Mouse (Mus musculus) left cerebral cortex, postnatal 36 days (tissue): ENCODE data around the gene Zfand3. TPM values are rescaled to one million over a fixed set of nuclear protein-coding genes. Genes with fewer than 3 reads are reported as not detected.

ENCODE experiments used
- DNase-seq, 2 experiments: peaks; one replicate each; pipeline ENCODE4 v3.0.0; 2021 to 2022; ENCODE audit warnings: low spot score in 2 of 2, mixed read lengths in 1 of 2
- intact Hi-C: fragments of 180-260 bp; cut with DNase I; formaldehyde crosslinking; loops from one replicate; pipeline ENCODE4 v1.15.1; 2025
- total RNA-seq, 2 experiments: library from RNA; stranded (reverse); gene quantifications; 2 replicates each; pipeline ENCODE4 v1.2.3; 2021

The Zfand3 gene
- total RNA-seq, 2 experiments from 2014 or later = 107 to 120 TPM

GRCm38 (mm10) chr17:30093148-30093749 lies 88.7 kb downstream of the Zfand3 start:
- no peak for DNase-seq
- intact Hi-C loops = no loop called here

DNA sequence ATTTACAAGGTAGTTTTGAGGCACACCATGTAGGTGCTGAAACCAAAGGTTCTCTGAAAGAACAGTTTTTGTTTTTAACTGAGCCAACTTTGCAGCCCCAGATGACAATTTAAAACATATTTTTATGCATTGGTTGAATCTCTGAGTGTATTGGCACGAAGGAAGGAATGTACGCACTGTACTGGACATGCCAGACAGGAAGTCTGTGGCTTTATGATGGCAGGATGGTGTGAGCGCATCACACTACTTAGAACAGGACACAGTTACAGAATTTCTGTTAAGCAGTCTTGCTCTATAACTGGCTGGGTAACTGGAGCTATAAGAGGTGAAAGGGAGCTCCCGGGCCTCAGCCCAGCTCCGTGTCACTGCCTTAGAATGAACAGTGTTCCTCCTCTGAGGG lies 92.6 kb downstream of the Zfand3 start:
- intact Hi-C loops = no loop called here
- DNase-seq = no peak

DNA sequence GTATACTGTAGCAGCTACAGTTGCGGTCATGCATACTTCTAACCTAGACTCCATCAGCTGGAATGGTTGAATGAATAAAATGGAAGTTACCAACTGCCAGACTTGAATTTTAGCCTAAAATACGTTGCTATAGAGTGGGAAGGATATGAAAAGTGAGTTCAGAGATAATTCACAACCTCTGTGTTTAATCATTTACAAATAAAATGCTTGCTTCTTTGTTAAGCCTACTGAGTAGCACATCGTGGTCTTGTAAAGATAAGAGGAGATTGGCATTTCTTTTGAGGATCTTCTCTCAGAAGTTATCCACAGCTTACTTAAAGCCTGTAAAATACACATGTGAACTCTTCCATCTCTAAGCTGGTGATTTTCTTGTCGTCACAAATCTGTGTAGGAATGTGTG lies 93.1 kb downstream of the Zfand3 start:
- intact Hi-C loops = no loop called here

GRCm38 (mm10) chr17:30099670-30100069 lies 95.1 kb downstream of the Zfand3 start:
- intact Hi-C loops = no loop called here
- no peak for DNase-seq

More for the DNA sequence above, 93.1 kb downstream of the Zfand3 start:
- DNase-seq = no peak

DNA sequence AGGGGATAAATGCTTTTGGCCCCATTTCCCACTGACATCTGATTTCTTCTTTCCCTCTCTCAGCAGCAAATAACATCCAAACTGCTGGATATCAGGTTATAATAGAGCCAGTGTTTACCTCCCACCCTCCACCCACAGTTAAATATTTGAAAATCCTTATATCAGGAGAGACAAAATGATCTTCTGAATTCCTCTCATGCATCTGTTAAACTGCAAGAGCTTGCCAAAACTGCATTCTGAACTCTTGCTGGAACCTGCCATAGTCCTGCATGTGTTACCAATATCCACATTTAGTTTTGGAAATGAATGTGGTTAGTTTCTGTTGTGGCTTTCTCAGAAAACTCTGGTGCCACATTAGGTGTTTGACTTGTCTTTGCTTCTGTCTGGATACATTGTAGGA lies 97.3 kb downstream of the Zfand3 start:
- no peak for DNase-seq
- intact Hi-C loops = no loop called here

DNA sequence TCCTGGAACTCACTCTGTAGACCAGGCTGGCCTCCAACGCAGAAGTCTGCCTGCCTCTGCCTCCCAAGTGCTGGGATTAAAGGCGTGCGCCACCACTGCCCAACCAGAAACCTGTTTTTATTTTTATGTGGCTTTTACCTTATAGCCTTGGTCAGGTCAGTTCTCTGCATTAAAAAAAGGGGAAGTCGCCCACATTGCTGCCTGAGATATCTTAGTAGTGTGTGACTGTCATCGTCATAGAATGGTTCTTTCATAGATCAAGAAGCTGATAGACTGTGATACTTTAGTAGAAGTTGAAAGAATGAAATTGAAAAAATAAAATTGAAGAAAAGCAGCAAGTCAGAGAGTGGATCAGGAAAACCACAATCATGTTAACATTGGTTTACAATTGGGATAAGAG lies 98.5 kb downstream of the Zfand3 start:
- intact Hi-C loops = no loop called here
- no peak for DNase-seq

GRCm38 (mm10) chr17:30103641-30104165 lies 99.2 kb downstream of the Zfand3 start:
- DNase-seq = no peak
- intact Hi-C loops = no loop called here

DNA sequence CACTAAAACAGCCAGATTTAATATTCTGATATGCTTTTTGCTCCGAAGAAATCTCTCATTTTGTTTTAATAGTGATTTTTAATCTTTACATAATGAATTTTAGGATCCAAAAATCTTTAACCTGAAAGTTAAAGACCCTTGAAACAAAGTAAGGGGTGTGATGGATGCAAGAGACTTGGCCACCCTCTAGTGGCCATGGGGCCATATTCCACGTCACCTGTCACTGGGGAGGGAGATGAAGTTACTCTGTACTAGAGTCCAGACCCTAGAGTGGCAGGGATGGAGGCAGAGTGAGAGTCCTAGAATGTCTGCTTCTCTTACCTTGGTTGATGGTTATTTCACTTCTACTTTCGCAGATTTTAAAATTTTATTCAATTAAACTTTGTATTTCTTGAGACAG lies 100.8 kb downstream of the Zfand3 start:
- intact Hi-C loops = no loop called here
- no peak for DNase-seq

DNA sequence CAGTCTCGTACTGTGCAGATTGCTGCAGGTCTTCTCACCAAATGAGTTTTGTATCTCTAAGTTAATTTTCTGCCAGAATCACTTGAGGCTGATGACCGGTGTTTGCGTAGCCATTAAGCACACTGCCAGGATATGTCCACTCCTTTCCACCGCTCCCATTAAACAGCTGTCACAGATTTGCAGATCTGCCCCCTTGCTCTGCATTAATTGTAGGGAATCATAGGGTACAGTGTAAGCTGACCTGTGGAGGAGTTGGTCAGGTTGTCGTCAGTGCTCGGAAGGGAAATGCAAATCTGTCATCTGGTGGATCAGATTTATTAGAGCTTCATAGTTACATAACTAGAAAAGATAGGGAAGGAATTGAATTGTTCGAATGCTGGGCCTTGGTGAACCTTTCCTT lies 106.1 kb downstream of the Zfand3 start:
- no peak for DNase-seq
- intact Hi-C loops = loop anchor here (10.0 kb wide), 1 partner anchor 344 kb away; no protein-coding TSS in a partner anchor

- no peak for DNase-seq
- intact Hi-C loops = loop anchor here (10.0 kb wide), 1 partner anchor 343 kb away; no protein-coding TSS in a partner anchor
Measured at GRCm38 (mm10) chr17:30111556-30111955, 107.0 kb downstream of the Zfand3 start.

DNA sequence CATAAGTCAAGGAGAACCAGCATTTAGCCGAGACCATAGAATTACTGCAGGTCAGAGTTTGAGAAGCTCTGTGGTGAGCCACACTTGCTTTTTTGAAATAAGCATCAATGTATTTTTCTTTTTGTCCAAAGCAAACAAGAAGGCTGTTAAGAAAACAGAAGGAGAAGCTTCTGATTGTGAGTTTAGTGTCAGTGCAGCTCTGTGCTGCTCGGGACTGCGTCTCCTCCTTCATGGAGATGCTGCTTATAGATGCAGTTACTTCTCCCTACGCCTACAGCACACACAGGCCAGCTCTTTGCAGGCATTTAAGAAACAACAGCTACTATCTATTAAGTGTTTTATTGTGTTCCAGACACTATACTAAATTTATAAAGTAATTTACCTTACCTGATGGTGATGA lies 107.5 kb downstream of the Zfand3 start:
- no peak for DNase-seq
- intact Hi-C loops = loop anchor here (10.0 kb wide), 1 partner anchor 343 kb away; no protein-coding TSS in a partner anchor

- intact Hi-C loops = loop anchor here (10.0 kb wide), 1 partner anchor 342 kb away; no protein-coding TSS in a partner anchor
- no peak for DNase-seq
Measured at GRCm38 (mm10) chr17:30112555-30113305, 108.2 kb downstream of the Zfand3 start.

GRCm38 (mm10) chr17:30114761-30115160 lies 110.2 kb downstream of the Zfand3 start:
- intact Hi-C loops = loop anchor here (5.0 to 10.0 kb wide), 2 partner anchors 83 to 340 kb away; no protein-coding TSS in a partner anchor
- no peak for DNase-seq

- intact Hi-C loops = loop anchor here (5.0 to 10.0 kb wide), 2 partner anchors 81 to 339 kb away; no protein-coding TSS in a partner anchor
- DNase-seq = no peak
Measured at GRCm38 (mm10) chr17:30116226-30116625, 111.7 kb downstream of the Zfand3 start.

DNA sequence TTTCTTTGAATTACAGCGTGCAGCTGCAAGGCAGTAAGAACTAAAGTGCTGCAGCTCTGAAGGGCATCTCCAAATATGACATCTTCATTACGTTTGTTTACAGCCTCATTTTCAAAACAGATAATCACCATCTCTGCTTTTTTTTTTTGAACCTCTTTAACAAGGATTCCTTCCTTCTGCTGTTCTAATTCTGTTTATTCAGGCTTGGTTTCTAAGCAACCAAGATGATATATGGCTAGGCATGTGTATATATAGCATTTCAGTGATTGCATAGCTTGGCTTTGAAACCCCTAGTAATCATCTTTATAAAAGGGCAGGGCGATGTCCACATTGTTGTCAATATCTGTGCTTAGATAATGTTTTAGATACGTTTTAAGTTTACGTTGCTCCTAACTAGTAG lies 113.5 kb downstream of the Zfand3 start:
- intact Hi-C loops = loop anchor here (5.0 to 10.0 kb wide), 2 partner anchors 79 to 337 kb away; no protein-coding TSS in a partner anchor
- DNase-seq = no peak

GRCm38 (mm10) chr17:30122278-30122677 lies 117.7 kb downstream of the Zfand3 start:
- intact Hi-C loops = no loop called here
- DNase-seq = no peak

DNA sequence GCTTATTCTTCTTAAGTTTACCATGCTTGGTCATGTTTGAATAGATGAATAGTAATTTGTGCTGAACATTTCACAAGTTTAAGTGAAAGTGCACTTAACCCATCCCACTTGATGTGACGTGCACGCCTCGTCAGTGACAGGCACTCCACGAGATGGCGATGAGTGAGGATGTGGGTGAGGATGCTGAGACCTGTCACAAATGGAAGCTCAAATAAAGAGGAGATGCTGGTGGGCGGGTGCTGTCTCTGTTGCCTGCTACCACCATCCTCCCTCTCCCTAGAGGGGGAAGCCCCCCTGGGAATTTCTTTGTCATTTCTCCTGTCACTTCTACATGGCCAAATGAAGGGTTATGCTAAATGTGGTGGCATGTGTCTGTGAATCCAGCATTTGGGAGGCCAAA lies 123.9 kb downstream of the Zfand3 start:
- intact Hi-C loops = no loop called here
- DNase-seq = no peak

- no peak for DNase-seq
- intact Hi-C loops = no loop called here
Measured at GRCm38 (mm10) chr17:30129220-30129619, 124.7 kb downstream of the Zfand3 start.

GRCm38 (mm10) chr17:30130326-30130725 lies 125.8 kb downstream of the Zfand3 start:
- intact Hi-C loops = loop anchor here (5.0 kb wide), 1 partner anchor 57 kb away; no protein-coding TSS in a partner anchor
- DNase-seq = no peak

DNA sequence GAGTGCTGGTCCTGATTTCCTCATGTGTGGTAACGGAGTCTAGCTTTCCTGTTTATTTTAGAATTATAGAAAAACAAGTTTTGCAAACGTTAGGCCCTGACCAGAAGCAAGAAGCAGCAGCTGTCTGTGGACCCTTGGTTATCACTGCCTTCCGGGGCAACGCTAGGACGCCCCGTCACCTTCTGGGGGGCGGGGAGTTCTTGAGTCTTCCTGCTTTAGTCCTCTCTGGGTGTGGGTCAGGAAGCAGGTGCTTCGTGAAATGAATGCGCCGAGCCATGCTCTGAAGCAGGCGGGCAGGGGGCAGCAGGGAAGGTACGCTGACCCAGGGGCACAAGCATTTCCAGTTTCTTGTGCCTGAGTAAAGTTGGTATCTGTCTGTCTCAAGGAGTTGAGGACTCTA lies 129.1 kb downstream of the Zfand3 start:
- intact Hi-C loops = loop anchor here (5.0 kb wide), 1 partner anchor 54 kb away; no protein-coding TSS in a partner anchor
- DNase-seq = no peak
